Mouse (Mus musculus) 416B (cell line): ENCODE data around the gene Gm5447.

ENCODE experiments used
- DNase-seq: peaks from one replicate; pipeline ENCODE4 v3.0.0; 2011; ENCODE audit warnings: low read depth

The Gm5447 gene

DNA sequence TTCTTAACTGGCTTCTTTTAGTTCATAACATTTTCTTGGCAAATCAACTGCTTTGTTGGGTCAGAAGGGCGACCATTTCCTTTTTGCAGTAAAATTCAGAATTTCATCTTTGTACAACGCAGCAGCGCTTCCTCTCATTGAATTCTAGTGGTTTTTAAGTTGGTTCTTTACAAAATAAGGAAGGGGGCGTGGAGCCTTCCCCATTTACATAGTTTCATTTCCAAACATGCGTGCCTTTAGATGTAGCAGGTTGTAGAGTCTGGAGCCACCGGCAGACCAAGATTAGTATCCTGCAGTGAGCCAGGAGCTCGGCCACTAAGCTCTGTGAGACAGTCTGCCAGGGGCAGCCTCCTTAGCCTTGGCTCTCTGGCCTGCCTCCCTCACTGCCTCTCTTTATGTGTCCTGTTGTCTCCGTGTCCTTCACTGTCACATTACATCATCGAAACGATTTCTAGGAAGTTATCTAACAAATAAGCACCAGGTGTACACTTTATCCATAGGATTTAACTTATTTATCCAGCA is 13.0 kb downstream of the Gm5447 start:
- DNase-seq, result peak; percentile 14

DNA sequence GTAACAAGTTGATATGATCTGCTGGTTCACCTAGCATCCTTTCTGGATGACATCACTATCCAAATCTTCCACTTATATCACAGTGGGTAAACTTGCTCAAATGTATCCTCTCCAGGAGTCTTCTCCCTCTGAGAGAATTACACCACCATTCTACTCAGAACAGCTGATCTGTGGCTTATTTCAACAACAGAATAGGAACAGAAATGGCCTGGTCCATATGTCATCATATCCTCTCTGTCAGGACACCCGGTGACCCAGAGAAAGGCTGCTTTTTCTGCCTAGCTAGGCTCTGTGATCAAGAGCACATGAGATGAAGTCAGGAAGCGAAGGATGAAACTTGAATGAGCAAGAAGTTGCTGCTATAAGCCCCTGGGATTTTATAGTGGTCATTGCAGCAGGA is 13.7 kb downstream of the Gm5447 start:
- DNase-seq, result peak; percentile 72

DNA sequence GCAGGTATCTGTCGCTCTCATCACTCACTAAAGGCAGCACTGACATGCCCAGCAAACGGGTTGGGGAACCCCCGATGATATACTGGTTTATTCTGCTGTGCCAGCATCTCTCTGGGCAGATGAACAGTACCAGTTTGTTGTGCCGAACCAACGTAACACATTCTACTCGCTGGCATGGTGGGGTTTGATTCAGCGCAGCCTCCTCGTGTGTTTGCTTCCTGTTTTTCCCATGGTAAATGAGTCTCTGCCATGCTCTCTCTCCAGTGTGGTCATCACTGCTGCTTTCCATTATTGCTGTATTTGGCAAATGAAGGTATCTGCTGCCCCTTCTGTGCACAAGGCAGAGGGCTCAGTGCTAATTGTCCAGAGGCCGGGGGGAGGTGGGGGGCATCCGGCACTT is 15.7 kb downstream of the Gm5447 start:
- no peak for DNase-seq

DNA sequence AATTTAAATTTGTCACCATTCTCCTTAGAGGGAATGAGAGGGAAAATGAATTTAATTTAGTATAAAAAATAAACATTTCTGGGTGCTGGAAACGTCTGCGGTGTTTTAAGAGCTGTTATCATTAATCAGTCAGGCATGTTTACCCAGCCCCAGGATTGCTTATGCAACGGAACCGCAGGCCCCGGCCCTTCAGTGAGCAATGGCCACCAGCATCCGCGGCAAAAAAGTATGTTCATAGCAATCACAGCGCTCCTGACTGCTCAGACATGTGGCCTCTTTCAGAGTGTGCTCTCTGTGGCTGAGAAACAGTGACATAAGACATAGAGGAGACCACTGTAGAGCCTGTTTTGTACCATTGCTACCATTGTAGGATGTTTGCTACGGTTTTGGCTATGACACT is 16.2 kb downstream of the Gm5447 start:
- DNase-seq, result peak; percentile 19

DNA sequence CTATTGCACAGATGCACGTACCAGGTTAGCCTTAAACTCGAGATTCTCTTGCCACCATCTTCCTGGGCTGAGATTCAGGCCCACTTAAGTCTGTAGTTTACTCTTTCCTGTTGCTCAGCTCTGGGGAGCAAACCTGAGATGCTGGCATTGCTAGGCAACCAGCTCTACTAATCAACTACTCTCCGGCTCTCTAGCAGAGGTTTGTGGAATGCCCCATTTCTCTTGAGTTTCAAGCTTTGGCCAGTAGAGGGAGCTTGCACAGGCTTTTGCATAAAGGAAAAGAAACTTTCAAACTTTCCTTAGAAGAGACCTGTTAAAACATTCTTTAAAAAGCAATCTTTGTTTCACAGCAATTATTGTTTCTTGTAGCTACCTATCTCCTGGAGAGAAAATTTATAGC is 19.8 kb downstream of the Gm5447 start:
- DNase-seq, result peak; percentile 55

DNA sequence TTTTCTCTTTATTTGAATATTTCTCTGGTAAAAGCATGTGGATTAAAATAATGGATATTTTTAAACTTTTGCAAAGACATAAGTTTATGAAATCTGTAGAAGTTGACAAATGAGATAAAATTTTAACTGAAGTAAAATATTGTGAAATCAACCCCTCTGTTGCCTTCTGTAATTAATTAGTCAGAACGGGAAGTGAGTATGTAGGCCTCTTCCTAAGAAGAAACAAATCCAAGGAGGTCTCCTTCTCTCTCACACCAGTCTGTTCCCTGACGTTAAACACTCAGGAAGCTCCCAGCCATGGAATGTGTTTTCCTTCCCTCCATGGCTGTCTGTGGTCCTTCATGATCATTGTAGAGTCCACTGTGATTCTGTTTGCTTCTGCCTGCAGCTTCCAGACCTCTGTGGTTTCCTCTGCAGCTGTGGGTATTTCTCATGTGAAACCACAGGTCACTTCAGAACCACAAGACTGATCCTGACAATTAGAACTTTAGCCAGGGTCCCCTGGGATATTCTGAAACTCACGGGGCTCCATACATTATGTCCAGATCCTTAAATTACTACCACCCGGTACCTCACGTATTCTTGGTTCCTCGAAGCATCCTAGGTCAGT is 20.4 kb downstream of the Gm5447 start:
- peak; percentile 86 for DNase-seq

DNA sequence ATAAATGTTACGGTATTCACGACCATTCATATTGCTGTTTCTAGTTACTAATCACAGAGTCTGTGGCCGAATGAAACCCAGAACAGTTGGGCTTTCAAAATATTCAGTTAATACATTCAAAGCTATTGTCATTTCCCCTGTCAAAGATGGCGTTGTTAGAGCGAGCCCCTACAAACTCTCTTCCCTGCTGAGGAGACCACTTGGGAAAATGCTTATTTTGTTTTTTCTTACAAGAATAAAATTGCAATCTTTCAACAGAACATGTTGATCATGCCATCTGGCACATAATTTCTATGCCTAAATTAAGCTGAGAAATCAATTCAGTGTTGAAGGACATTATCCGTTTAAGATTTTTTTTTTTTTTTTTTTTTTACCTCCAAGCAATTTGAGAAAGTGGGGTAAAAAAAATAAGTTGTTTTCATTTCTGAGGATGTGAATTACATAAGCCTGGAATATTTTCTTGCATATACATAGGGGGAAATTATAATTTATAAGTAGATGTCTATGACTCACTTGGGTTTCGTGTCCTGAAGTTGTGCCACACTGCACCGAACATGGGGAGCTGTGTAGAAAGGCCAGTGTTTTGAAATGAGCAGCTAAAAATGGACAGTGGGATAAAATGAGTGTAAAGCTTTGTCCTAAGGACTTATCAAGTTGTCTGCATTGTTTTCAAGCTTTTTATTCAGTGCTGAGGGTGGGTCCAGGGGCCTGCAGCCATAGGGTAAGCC is 23.7 kb downstream of the Gm5447 start:
- peak; percentile 14 for DNase-seq

DNA sequence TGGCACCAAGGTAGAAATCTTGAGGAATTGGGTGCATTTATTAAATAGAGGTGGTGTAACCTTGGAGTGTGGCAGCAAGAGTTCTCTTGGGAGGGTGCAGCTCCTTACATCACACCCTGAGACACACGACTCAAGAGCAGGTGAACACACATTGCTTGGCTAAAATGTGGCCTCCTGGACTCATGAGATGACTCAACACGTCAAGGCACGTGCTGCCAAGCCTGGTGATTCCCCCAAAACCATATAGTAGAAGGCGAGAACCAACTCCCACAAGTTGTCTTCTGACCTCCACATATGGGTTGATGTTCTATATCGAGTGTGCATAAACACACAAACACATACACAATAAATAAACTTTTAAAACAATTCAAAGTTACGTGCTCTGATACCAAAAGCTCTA is 25.8 kb downstream of the Gm5447 start:
- DNase-seq, result no peak

DNA sequence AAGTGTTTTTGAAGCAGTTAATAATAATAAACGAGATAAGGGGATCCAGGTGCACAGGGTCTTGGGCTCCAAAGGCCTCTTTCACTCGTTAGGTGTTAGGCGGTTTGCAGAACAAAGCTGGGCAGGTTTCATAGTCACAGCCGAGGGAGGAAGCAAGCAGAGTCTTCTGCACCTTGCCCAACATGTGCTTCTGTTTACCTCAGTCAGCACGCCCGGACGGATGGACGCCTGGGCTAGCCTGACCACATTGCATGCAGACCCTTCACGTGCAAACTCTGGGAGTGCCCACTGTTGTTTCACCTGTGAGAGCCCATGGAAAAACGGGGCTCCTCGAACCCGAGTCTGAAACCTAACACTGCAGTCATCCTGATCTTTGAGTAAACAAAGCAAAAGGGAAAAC is 30.5 kb downstream of the Gm5447 start:
- no peak for DNase-seq

DNA sequence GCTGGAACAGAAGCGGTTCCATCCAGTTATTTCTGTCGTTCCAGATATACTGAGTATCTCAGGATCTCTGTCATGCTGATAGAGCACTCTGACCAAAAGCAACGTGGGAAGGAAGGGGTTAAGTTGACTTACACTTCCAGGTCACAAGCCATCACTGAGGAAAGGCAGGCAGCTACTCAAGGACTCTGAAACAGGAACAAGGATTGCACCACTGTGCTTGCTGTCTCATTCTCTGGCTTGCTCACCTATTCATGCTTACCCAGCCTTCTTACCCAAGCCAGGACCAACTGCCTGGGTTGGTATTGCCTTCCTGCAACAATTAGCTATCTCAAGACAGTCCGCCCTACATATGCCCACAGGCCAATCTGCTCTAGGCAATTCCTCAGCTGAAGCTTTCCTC is 31.0 kb downstream of the Gm5447 start:
- DNase-seq, result peak; percentile 69

DNA sequence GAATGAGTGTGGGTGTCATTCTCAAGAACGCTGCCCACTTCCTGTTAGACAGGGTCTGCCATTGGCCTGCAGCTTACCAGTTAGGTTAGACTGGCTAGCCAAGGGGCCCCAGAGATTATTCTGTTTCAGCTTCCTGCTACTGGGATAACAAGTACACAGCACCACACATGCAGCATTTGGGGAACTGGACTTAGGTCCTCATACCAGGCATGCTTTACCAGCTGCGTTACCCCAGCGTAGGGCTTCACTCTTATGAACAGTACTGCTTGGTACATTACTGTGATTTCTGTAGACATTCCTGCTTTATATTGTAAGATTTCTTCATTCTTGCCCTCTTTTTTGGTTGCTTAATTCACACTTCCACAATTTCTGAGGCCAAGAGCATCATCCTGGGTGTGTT is 43.5 kb downstream of the Gm5447 start:
- DNase-seq, result no peak

DNA sequence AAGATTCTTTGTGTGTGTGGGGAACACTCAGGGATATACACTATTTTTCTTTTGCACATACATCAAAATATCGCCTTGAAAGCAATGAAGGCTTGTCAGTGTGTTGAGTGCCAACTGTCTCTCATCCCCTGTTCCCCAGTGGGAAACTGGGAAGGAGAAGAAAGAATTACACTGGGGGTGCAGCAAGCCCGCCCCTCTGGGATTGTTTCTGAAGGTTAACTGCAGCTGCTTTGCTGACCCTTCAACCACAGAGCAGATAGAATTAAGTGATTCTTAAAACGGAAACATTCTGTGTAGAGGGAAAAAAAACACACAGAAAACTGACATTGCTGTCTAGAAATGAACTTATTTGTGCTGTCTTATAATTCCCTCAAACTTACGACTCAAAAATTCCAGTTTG is 47.5 kb downstream of the Gm5447 start:
- no peak for DNase-seq

DNA sequence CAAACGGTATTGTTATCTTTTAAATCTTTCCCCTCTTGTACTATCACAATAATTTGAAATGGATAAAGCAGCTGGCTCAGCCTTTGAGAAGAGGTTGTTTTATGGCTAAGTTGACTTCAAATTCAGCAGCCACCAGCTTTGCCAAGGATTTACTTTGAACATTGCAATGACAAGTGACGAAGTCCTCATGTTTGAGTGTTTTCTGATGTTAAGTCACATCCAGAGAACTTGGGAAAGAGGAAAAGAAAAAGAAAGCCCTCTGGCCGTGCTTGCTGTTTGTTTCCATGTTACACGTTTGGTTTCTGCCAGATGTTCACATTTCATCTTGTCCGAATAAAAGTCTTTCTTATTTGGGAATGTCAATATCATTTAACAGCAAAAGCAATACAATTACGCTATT is 47.9 kb downstream of the Gm5447 start:
- no peak for DNase-seq

DNA sequence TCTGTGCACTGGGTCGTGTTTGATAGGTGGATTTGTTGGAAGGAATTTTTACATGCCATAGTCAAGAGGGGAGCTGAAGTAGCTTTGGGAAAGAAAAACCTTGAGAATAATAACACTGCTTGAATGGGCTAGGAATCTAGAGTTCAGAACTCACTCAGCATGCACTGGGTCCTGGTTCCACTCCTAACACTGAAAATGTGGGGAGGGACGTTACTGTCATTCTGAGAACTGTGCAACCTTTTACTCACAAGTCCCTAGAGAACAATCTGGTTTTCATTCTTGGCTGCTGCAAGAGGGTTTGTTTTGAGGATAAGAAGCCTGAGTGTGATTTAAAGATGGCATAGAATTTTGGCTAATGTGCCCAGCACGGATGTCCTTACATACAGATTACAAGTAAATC is 49.7 kb downstream of the Gm5447 start:
- no peak for DNase-seq
